14 mouse cellular contexts compared by ENCODE assay signal in the genomic region with DNA sequence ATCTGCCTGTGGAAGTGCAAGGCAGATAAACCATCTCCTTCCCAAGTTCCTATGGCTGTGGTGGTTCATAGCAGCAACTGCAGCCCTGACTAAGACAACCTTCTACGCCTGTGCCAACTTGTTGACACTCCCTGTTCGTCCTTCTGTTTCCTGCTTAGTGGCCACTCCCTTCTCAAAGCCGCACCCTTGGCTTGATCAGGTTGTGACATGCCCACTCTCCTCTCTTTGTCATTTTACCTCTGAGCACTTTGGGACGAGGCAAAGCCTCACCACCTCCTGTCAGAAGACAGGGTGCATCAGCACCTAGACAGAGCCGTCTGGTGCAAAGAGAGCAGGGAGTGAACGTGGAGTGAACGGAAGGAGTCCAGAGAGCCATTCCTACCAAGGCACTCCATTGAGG. TPM values are rescaled to one million over a fixed set of nuclear protein-coding genes. Genes with fewer than 3 reads are reported as not detected.
DNase-seq lines count a peak whose midpoint lies in the region; ATAC-seq and TF ChIP-seq lines count a peak whose summit lies in the region.
"Had no signal": no experiment of that assay in that cellular context is flagged by ENCODE, and none has a peak within 500 bp of the region (broad histone marks: within the 10 kb centered on the region; RNA-seq: fewer than 3 reads in every experiment).

No protein-coding gene starts in this region.

- ATAC-seq in liver, embryonic 11.5 days (replicated peaks; ENCODE audit: low FRiP score) = peak; percentile 43; the same call in 1 of the 2 replicates
- no peak for ATAC-seq in liver, postnatal 0 days
- peak; percentile 70 for ATAC-seq in monocyte, adult 5-6 weeks (replicated peaks; ENCODE audit: insufficient number of reproducible peaks, low FRiP score, low TSS enrichment, poor library complexity, severe bottlenecking)

- 54% methylated on average over 7 of the region's 7 CpGs for WGBS in liver, embryonic 11.5 days
- WGBS in liver, postnatal 0 days (ENCODE audit: insufficient replicate concordance) = 43% methylated on average over 7 of the region's 7 CpGs

- no peak overlapping the region for H3K9ac ChIP-seq in liver, embryonic 11.5 days (ENCODE audit: low read depth, low read length)
- no peak overlapping the region for H3K9ac ChIP-seq in liver, postnatal 0 days (replicated peaks)
- H3K9ac ChIP-seq: neural tube, embryonic 15.5 days had no signal

- no peaks in the 10 kb centered on the region for H3K36me3 ChIP-seq in liver, embryonic 11.5 days (ENCODE audit: control insufficient read depth, insufficient read depth, low read length)
- H3K36me3 ChIP-seq in liver, postnatal 0 days (replicated peaks; ENCODE audit: insufficient read depth, low read length) = no peaks in the 10 kb centered on the region
- H3K36me3 ChIP-seq: forebrain, embryonic 10.5 days; neural tube, embryonic 15.5 days had no signal

- no peak for DNase-seq in liver, embryonic 11.5 days (ENCODE audit: low spot score)
- DNase-seq in liver = no peak
- peak; percentile 80 for DNase-seq in fat pad, adult 2 months (ENCODE audit: extremely low read depth, low read depth, low spot score)
- peak; percentile 19 for DNase-seq in liver, postnatal 0 days
- DNase-seq in spleen, postnatal 36 days (ENCODE audit: low spot score in 2 of 2) = no peak
- no peak for DNase-seq in heart, postnatal 25 days (ENCODE audit: low spot score)
- DNase-seq in ovary, postnatal 10 days (ENCODE audit: low spot score) = no peak
- DNase-seq: cerebellum, adult 9-10 months; gastrocnemius, adult 2 months; heart, postnatal 14 days; kidney, postnatal 14 days had no signal

- TF ChIP-seq CTCF in liver, postnatal 0 days (IDR thresholded peaks at IDR 0.05; ENCODE audit: low read depth) = no peak

- no peak overlapping the region for H3K27ac ChIP-seq in liver, embryonic 11.5 days (ENCODE audit: low read depth, low read length)
- H3K27ac ChIP-seq in liver, postnatal 0 days (ENCODE audit: low read depth) = peak overlapping the region; percentile 88; the same call in 1 of the 2 replicates
- H3K27ac ChIP-seq: forebrain, embryonic 10.5 days; gastrocnemius, adult 2 months; neural tube, embryonic 15.5 days had no signal

- TF ChIP-seq EP300 in liver, postnatal 0 days (IDR thresholded peaks at IDR 0.05; ENCODE audit: low read depth) = no peak

- H3K4me3 ChIP-seq in liver, embryonic 11.5 days (ENCODE audit: low read depth, low read length) = no peak overlapping the region
- H3K4me3 ChIP-seq in liver, postnatal 0 days (ENCODE audit: low read depth, low read length) = no peak overlapping the region
- H3K4me3 ChIP-seq: forebrain, embryonic 10.5 days; gastrocnemius, adult 2 months; neural tube, embryonic 15.5 days had no signal

- intact Hi-C loops in heart, postnatal 25 days (cut with DNase I) = no loop called here

- H3K27me3 ChIP-seq in liver, embryonic 11.5 days (replicated peaks; ENCODE audit: control insufficient read depth, insufficient read depth, low read length) = no peaks in the 10 kb centered on the region
- H3K27me3 ChIP-seq in liver, postnatal 0 days (ENCODE audit: insufficient read depth, low read length) = no peaks in the 10 kb centered on the region
- H3K27me3 ChIP-seq: neural tube, embryonic 15.5 days had no signal

- no peaks in the 10 kb centered on the region for H3K4me1 ChIP-seq in liver, embryonic 11.5 days (replicated peaks; ENCODE audit: control insufficient read depth, insufficient read depth, low read length)
- H3K4me1 ChIP-seq in liver, postnatal 0 days (ENCODE audit: insufficient read depth) = peaks cover 9% of the 10 kb centered on the region
- H3K4me1 ChIP-seq: neural tube, embryonic 15.5 days had no signal

- H3K4me2 ChIP-seq in liver, embryonic 11.5 days = no peak overlapping the region
- no peak overlapping the region for H3K4me2 ChIP-seq in liver, postnatal 0 days (ENCODE audit: low read depth, low read length)
- H3K4me2 ChIP-seq: neural tube, embryonic 15.5 days had no signal

- H3K9me3 ChIP-seq in liver, embryonic 11.5 days (ENCODE audit: control insufficient read depth, low read length) = no peaks in the 10 kb centered on the region
- H3K9me3 ChIP-seq in liver, postnatal 0 days (ENCODE audit: low read length) = no peaks in the 10 kb centered on the region
- H3K9me3 ChIP-seq: forebrain, embryonic 10.5 days; neural tube, embryonic 15.5 days had no signal

RNA-seq across cellular contexts. Expression of gene Slc22a15, which starts 14.9 kb away (rescaled TPM):
- polyA plus RNA-seq in liver, embryonic 11.5 days (2014; fragmentation: Nextera tagmentation; extraction: Ambion mirVana) = 1.8 and 1.9 TPM in 2 replicates
- 5.0 and 5.4 TPM in 2 replicates for polyA plus RNA-seq in liver, postnatal 0 days (2015; fragmentation: Nextera tagmentation; extraction: Ambion mirVana)
- 7.1 to 21.6 TPM (median 12.9 TPM) in 3 replicates for total RNA-seq in monocyte, adult 5-6 weeks (2017)
- 1 to 10 TPM; 2.2 to 2.7 TPM for total RNA-seq in heart, postnatal 25 days (2021)

Comparison
In these comparisons a context has a peak if more than half of its experiments do, and no peak if none do; other contexts are left out.
1. DNase-seq: peak in fat pad, adult 2 months (single experiment) and liver, postnatal 0 days (single experiment); none in liver, embryonic 11.5 days (single experiment), liver (single experiment), spleen, postnatal 36 days (0 of 2), heart, postnatal 25 days (single experiment) and ovary, postnatal 10 days (single experiment).